24 mouse cellular contexts compared by ENCODE assay signal in genomic region chr12:117622972-117623371, GRCm38 (mm10).
"Had no signal": no experiment of that assay in that cellular context is flagged by ENCODE, and none has a peak within 500 bp of the region (broad histone marks: within the 10 kb centered on the region; RNA-seq: fewer than 3 reads in every experiment).

No protein-coding gene starts in this region.

- H3K9me3 ChIP-seq: heart, embryonic 10.5 days; heart, embryonic 12.5 days; hindbrain, embryonic 10.5 days; hindbrain, embryonic 12.5 days; limb, embryonic 13.5 days; limb, embryonic 15.5 days; liver, embryonic 12.5 days had no signal

- H3K27ac ChIP-seq: gastrocnemius, adult 2 months; heart, embryonic 10.5 days; hindbrain, embryonic 10.5 days; hindbrain, embryonic 12.5 days; hindbrain, embryonic 14.5 days; kidney, postnatal 0 days; layer of hippocampus, adult 2 months; left cerebral cortex, adult 2 months; limb, embryonic 13.5 days; limb, embryonic 15.5 days; liver, embryonic 12.5 days; liver, embryonic 14.5 days had no signal

- H3K36me3 ChIP-seq: heart, embryonic 10.5 days; heart, embryonic 12.5 days; hindbrain, embryonic 10.5 days; hindbrain, embryonic 12.5 days; limb, embryonic 13.5 days; limb, embryonic 15.5 days; liver, embryonic 12.5 days had no signal

- H3K4me1 ChIP-seq: limb, embryonic 13.5 days; limb, embryonic 15.5 days; liver, embryonic 12.5 days had no signal

- H3K27me3 ChIP-seq: heart, embryonic 12.5 days; hindbrain, embryonic 12.5 days; limb, embryonic 13.5 days; limb, embryonic 15.5 days; liver, embryonic 12.5 days had no signal

- H3K9ac ChIP-seq: heart, embryonic 12.5 days; hindbrain, embryonic 12.5 days; hindbrain, embryonic 14.5 days; limb, embryonic 13.5 days; limb, embryonic 15.5 days; liver, embryonic 12.5 days; liver, embryonic 14.5 days had no signal

- H3K4me3 ChIP-seq: gastrocnemius, adult 2 months; heart, embryonic 10.5 days; heart, embryonic 12.5 days; hindbrain, embryonic 10.5 days; hindbrain, embryonic 12.5 days; layer of hippocampus, adult 2 months; left cerebral cortex, adult 2 months; limb, embryonic 13.5 days; limb, embryonic 15.5 days; liver, embryonic 12.5 days had no signal

- H3K4me2 ChIP-seq: heart, embryonic 12.5 days; hindbrain, embryonic 12.5 days; hindbrain, embryonic 14.5 days; limb, embryonic 13.5 days; limb, embryonic 15.5 days; liver, embryonic 12.5 days had no signal

- DNase-seq: gastrocnemius, adult 2 months; gastrocnemius, postnatal 10 days; gastrocnemius, postnatal 25 days; heart, adult 18-20 months; heart, postnatal 10 days; heart, postnatal 4 days; kidney, adult 2 months; kidney, postnatal 25 days; kidney, postnatal 4 days had no signal

- ATAC-seq: hindbrain, embryonic 16.5 days; inflammation-experienced regulatory T-cells, adult 6 months; intestine, embryonic 16.5 days; liver, embryonic 12.5 days had no signal
